Mouse (Mus musculus) left cerebral cortex, postnatal 4 days (tissue): Measurements from ENCODE around the gene Ambra1. TPM values are rescaled to one million over a fixed set of nuclear protein-coding genes. Genes with fewer than 3 reads are reported as not detected.
A peak's percentile ranks its signal among the peaks of the same experiment; 100 is the strongest.
"Not testable (repeated sequence)": the region's sequence is repeated elsewhere in the genome, so short reads cannot be mapped to it uniquely, and the experiment has no call there.

ENCODE experiments used
- DNase-seq: peaks from one replicate; pipeline ENCODE4 v3.0.0-alpha.2; 2022
- intact Hi-C: fragments of 180-260 bp; cut with DNase I; formaldehyde crosslinking; loops from one replicate; pipeline ENCODE4 v1.15.1; 2025
- total RNA-seq, 2 experiments: library from RNA; stranded (reverse); gene quantifications; 2 replicates each; pipeline ENCODE4 v1.2.3; 2021

The Ambra1 gene
- total RNA-seq, result 10 to 100 TPM; 56.5 to 56.7 TPM

GRCm38 (mm10) chr2:91729971-91730821, at the start of gene Ambra1:
Gene Ambra1 (plus strand): TSS chr2:91730134.
- intact Hi-C loops, result no loop called here
- peak; percentile 82 for DNase-seq

- intact Hi-C loops, result no loop called here
- DNase-seq, result peak; percentile 29
Measured at GRCm38 (mm10) chr2:91682850-91683249, 47.1 kb upstream of the Ambra1 start.

GRCm38 (mm10) chr2:91683919-91684318, 46.0 kb upstream of the Ambra1 start:
- DNase-seq, result no peak
- intact Hi-C loops, result no loop called here

- intact Hi-C loops, result no loop called here
- DNase-seq, result no peak
Measured at GRCm38 (mm10) chr2:91689452-91689851, 40.5 kb upstream of the Ambra1 start.

- intact Hi-C loops, result no loop called here
- no peak for DNase-seq
Measured at GRCm38 (mm10) chr2:91695436-91696224, 34.3 kb upstream of the Ambra1 start.

- DNase-seq, result no peak
- intact Hi-C loops, result no loop called here
Measured at GRCm38 (mm10) chr2:91696225-91696590, 33.7 kb upstream of the Ambra1 start.

- DNase-seq, result no peak
- intact Hi-C loops, result no loop called here
Measured at GRCm38 (mm10) chr2:91699225-91699624, 30.7 kb upstream of the Ambra1 start.

GRCm38 (mm10) chr2:91701366-91701765, 28.6 kb upstream of the Ambra1 start:
- intact Hi-C loops, result no loop called here

GRCm38 (mm10) chr2:91705736-91706135, 24.2 kb upstream of the Ambra1 start:
- DNase-seq, result no peak
- intact Hi-C loops, result no loop called here

More at GRCm38 (mm10) chr2:91701366-91701765, 28.6 kb upstream of the Ambra1 start:
- DNase-seq, result no peak

GRCm38 (mm10) chr2:91706456-91706855, 23.5 kb upstream of the Ambra1 start:
- intact Hi-C loops, result no loop called here
- DNase-seq, result no peak

- DNase-seq, result no peak
- intact Hi-C loops, result no loop called here
Measured at GRCm38 (mm10) chr2:91708361-91708760, 21.6 kb upstream of the Ambra1 start.

- peak; percentile 93 for DNase-seq
- intact Hi-C loops, result no loop called here
Measured at GRCm38 (mm10) chr2:91710272-91711234, 19.4 kb upstream of the Ambra1 start, which contains the start of the genes Atg13 and Harbi1. Gene Atg13 (minus strand): TSS chr2:91710576. Gene Harbi1 (plus strand): TSS chr2:91710852.

GRCm38 (mm10) chr2:91711256-91711925, 18.5 kb upstream of the Ambra1 start:
- intact Hi-C loops, result no loop called here
- DNase-seq, result no peak

- DNase-seq, result no peak
- intact Hi-C loops, result no loop called here
Measured at GRCm38 (mm10) chr2:91714921-91715320, 15.0 kb upstream of the Ambra1 start.

- DNase-seq, result no peak
- intact Hi-C loops, result no loop called here
Measured at GRCm38 (mm10) chr2:91718276-91718675, 11.7 kb upstream of the Ambra1 start.

- no peak for DNase-seq
- intact Hi-C loops, result no loop called here
Measured at GRCm38 (mm10) chr2:91723382-91723781, 6.6 kb upstream of the Ambra1 start.

- intact Hi-C loops, result no loop called here
Measured at GRCm38 (mm10) chr2:91723951-91724350, 6.0 kb upstream of the Ambra1 start.

GRCm38 (mm10) chr2:91724716-91725115, 5.2 kb upstream of the Ambra1 start:
- no peak for DNase-seq
- intact Hi-C loops, result no loop called here

More at GRCm38 (mm10) chr2:91723951-91724350, 6.0 kb upstream of the Ambra1 start:
- DNase-seq, result no peak

- intact Hi-C loops, result not testable (repeated sequence)
Measured at GRCm38 (mm10) chr2:91725476-91725875, 4.5 kb upstream of the Ambra1 start.

GRCm38 (mm10) chr2:91727011-91727410, 2.9 kb upstream of the Ambra1 start:
- intact Hi-C loops, result no loop called here
- DNase-seq, result no peak

More at GRCm38 (mm10) chr2:91725476-91725875, 4.5 kb upstream of the Ambra1 start:
- DNase-seq, result not testable (repeated sequence)
